Mouse (Mus musculus) layer of hippocampus, postnatal 14 days (tissue): ENCODE data around the gene Uimc1. TPM values are rescaled to one million over a fixed set of nuclear protein-coding genes. Genes with fewer than 3 reads are reported as not detected.

Experiments
- DNase-seq, 2 experiments: peaks; one replicate each; pipeline ENCODE4 v3.0.0; 2021 to 2022; ENCODE audit warnings: low spot score in 2 of 2, mixed read lengths in 1 of 2
- total RNA-seq, 2 experiments: library from RNA; stranded (reverse); gene quantifications; 2 replicates each; pipeline ENCODE4 v1.2.3; 2021

The Uimc1 gene
- total RNA-seq, 2 experiments from 2014 or later: 18.8 to 19.7 TPM

DNA sequence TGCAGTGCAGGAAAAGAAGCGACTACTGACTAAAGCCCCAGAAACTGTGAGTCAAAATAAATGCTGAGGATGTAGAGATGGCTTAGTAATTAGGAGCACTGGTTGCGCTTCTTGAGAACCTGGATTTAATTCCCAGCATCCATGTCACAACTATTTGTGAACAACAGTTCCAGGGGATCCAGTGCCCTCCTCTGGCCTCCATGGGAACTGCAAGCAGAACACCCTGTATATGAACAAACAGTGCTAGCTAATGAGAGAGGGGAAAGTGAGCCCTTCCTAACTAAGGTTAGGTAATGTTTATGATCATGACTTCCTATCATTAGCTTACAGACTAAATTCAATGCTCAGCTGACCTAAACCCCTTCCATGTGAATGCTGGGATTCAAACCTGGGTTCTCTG is 42.1 kb downstream of the Uimc1 start:
- DNase-seq: no peak

DNA sequence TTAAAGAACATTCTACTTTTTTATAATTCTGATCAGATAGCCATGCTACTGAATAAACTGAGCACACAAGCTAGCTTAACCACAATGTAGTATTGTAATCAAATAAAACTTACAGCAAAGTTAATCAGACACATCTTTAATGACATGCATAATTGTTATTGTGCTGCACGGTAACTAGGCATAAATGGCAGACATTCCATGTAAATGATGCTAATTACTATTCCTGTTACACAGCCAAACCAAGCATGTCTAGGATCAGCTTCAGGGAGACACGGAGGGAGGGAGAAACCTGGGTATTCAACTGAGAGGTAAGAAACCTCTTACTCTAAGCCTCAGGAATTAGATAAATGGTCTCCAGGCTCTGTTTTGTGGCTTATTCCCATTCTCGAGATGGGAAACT is 52.4 kb downstream of the Uimc1 start:
- DNase-seq: no peak

DNA sequence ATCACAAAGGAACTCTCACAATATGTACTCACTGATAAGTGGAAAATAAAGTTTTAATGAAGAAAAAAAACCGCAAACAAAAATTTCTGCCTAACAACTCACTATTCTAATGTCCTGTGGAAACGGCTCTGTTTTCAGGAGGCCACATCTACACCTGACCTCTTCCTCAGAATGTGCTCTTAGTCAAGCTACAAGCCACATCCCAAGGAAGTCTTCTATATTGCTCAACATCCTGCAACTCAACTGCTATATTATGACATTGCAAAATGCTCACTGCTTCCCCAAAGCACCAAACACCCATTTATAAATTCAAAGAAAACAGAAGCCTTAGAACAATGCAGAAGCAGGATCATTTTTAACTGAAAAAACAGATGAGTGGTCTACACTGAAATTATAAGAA is 60.1 kb downstream of the Uimc1 start:
- no peak for DNase-seq

DNA sequence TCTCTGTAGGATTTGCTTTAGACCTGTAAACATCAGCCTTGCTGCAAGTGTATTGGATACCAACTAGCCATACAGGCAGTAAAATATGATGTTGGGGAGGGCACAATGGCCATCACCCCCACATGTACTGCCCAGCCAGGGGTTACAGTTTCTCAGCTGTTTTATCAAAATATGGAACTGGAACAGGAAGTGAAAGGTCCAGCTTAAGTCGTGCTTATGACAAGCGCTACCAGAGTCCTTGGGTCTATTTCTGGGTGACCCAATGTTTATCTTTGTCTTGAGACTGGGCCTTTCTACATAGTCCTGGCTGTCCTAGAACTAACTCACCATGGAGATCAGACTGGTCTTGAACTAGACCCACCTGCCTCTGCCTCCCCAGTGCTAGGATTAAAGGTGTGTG is 75.9 kb downstream of the Uimc1 start:
- DNase-seq: no peak

DNA sequence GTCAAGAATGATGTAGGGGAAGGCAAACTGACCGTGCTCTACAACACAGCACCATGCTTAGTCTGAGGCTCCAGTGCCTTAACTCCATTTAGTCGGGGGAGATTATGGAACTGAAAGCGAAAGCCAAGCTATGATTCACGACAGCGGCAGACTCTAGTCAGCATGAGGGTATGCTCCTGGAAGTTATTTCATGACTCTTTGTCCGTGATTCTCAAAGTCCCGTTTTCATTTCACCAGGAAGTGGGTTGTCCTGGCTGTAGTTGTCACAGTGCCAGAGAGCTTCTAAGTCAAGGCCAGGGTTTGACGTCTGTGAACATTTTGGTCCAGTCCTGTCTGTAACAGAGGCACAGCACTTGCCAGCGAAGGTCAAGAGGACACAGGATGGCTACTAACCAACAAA is 77.4 kb downstream of the Uimc1 start:
- no peak for DNase-seq

DNA sequence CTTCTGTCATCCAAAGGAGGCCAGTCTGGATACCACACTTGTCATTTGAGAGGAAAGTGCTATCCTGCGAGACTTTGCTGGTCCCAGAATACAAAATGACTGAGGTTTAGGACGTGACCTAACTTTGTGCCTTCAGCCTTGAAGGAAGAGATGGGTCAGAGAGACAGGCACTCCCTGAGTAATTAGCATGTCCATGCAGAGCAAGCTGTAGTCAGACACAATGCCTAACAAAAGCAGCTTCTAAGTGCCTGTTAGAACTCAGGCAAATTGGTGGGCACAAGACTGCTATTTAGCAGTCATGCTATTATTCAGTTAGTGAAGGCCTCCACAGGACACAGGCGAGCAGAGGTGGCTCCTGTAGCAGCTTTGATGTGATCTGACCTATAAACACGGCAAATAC is 77.8 kb downstream of the Uimc1 start:
- no peak for DNase-seq

DNA sequence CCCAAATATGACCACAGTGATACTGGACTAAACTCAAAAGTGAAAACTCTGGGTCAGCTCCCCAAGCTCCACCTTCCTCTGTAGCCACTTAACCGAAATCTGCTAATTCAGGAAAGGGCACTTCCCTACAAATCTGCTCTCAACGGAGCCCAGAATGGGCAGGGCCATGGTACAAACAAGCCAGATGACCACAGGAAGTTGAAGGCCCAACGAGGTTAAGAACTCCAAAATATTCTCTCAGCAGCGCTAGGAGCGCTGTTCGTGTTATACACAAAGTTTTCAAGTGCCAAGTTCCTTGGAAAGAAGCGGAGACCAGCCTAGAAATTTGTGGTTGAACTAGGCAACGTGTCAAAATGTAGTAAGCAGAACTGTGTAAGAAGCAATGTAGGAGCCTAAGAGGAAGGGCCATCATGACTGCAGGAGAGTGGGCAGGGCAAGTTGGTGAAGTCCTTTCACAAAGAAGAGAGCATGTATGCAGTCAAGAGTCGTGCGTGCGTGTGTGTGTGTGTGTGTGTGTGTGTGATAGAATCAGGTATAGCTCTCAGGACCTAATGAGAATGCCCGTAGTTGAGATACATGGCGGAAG is 78.8 kb downstream of the Uimc1 start, which contains the start of gene Hk3:
Gene Hk3, minus strand, starts transcription at position 192 of the 586 bp plus-strand sequence.
- DNase-seq: no peak

DNA sequence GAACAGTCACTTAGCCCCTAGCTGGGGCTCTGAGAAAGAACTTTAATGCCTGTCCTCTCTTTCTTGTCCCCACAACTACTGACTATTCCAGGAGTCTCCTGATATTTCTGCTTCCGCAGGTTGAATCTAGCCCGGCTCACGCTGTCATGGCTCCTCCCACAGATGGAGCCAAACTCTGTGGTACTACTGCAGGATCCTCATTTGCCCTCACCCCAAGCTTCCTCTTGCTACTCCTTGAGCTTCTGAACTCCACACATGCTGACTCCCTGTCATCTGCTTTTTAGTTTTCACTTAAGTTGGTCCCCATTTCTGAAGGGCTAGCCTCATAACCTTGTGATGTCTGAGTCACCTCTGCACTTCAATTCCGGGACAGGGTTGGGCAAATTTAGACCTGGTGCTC is 80.0 kb downstream of the Uimc1 start:
- DNase-seq: no peak

DNA sequence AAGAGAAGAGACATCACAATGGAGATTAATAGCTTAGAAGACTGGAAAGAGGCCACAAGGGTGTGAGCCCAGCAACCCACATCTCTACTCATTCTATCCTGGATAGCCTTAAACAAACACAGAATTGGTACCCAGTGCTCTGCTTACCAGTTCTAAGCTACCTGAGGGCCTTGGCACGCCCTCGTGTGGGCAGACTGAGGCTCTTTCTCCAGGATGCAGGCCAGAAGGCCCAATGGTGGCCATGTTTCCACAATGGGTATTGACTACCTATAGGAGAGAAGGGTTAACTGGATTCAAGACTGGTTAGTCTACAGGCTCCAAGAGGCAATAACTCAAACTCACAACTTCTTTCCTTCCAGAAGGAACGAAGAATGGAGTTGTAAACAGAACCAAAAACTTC is 80.9 kb downstream of the Uimc1 start:
- no peak for DNase-seq

DNA sequence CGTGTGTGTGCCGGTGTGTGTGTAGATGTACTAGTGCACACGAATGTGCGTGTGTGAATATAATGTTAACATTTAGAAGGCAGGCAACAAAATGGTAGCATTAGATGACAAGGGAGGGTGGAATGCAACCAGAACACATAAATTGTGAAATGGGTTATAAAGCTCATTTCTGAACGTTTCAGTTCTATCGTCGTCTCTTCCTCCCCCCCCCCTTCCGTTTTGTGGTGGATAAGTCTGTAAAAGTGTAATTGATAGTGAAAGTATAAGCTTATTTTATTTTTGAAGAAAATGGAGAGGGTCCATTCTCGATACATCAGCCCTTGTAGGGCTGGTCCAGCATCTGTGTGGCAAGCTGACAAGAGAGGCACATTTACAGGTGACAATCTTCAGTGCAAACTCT is 81.4 kb downstream of the Uimc1 start:
- DNase-seq: no peak

DNA sequence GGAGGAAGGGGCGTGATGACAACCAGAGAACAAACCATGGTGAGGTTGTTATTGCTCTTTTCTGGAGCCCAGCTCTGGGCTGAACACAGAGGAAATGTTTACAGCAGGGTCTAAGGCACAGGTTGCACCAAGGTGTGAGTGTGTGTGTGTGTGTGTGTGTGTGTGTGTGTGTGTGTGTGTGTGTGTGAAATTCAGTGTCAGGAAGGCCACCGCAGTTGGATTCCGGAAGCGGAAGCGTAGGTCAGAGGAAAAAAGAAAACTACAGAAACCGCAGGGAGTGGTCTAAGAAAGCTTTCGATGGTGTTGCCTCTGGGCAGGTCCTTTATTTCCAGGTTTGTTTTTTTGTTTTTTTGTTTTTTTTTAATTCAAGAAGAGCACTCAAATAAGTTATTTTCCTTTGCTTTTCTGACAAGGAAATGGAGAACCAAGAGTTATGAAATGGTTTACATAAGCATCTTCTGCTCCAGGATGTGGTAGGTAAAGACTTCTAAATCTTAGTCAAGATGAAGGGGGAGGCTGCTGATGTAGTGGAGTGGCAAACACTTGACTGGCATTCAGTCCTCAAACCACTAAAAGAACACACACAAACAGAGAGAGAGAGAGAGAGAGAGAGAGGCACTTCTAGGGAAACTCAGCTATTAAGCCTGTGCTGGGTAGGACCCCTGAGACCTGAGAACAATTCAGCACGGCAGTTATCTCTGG is 82.1 kb downstream of the Uimc1 start:
- no peak for DNase-seq

DNA sequence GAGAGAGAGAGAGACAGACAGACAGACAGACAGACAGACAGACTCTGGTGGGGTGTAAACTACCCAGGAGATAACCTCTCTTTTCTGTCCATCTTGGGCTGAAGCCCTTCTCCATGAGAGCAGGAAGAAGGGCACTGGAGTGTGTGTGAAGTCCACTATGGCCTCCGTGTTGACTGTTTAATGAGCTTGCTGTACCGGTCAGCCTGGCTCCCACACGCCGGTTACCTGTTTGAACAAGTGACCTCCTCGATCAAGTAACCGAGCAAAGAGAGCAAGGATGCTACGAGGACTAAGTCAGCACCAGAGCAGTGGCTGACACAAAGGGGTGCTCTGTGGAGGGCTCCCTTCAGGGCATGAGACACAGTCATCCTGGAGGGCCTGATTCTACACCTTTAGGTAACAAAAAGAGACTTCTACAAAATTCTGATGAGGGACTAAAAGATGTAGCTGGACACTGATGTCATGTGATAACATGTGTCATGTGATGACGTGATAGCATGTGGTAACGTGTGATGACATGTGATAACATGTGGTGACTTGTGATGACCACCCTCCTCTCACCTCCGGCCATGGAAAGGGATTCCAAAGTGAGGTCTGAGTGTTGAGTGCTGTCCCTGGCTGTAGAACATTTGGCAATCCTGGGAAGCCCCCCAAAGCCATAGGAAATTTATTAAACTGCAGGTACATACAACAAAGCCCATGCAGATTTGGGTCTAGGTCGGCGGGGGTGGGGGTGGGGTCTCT is 82.8 kb downstream of the Uimc1 start:
- DNase-seq: no peak

DNA sequence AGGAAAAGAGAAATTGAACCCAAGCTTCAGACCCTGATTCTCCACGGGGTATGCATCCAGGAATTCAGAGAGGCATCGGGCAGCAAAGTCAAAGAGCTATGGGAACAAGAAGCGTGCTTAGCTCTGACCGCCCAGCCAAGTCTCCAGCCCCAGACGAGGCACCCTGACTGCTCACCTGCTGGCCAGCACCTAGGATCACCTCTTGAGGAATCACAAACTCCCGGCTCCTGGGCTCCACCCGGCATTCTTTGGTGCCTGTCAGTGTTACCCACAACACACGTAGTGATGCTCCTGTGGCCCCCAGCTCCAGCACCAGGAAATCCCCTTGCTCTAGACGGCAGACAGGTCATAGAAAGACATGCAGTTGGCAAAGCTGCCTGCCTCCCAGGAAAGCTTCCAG is 85.6 kb downstream of the Uimc1 start:
- no peak for DNase-seq

DNA sequence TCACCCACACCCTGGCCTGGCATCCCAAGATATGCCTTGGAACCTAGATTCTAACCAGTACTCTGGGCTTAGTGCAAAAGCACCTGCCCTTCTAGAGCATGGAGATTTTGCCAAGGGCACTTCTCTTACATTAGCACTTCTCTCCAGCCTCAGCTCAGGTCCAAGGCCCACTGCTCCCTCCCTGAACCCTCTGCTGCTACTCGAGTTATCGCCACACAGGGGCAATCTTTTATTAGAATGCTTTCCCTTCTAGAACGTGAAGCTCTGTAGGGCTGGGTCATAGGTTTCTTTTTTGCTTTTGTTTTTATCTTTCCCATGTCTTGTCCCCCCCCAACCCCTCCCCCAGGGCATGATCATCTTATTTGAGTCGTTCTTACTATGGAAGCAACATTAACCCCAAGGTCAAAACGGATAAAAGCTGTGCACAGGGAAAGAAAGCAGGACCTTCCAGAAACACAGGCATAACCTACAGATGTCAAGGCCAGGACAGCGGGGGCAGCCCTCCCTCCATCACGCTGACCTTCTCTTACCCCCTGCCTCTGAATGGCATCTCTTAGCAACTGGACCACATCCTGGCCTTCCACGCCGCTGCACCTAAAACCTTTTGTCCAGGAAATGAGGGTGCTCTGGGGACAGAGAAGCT is 86.3 kb downstream of the Uimc1 start:
- DNase-seq: no peak

DNA sequence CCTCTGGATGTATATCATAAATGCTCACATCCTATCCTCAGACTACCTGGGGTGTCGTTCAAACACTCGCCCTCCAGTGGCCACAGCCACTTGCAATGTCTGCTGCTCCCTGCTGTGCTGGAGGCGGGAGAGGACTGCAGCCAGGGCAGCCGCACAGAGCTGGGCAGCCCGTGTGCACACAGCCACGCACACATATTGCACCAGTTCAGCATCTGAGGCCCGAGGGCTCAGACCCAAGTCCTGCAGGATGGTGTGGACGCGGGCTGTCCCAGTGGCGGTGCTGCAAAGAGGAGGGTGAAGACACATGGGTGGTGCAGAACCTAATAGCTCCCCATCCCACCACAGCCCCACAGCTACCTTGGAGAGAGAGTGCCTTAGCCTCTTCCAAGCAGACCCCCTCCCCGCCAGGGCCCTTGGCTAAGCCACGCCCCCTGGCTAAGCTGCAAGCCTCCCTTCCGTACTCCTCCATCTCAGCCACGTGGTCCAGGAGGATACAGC is 88.1 kb downstream of the Uimc1 start:
- no peak for DNase-seq

DNA sequence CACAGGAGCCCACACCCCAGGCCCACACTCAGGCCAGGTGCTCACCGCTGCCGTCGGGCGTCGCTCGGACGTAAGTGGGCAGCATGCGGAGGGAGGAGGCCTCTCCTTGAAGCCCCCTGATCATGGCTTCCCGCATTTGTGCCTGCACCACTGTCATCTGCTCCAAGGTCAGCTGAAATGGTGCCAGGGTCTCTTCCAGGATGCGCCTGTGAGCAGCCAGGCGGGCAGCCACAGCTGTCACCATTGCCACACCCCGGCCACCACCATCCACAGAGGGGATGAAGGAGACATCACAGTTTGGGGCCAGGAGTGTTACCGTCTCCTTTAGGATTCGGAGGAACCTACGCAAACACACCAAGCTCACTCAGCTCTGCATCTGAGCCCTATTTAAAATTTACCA is 89.0 kb downstream of the Uimc1 start:
- no peak for DNase-seq

DNA sequence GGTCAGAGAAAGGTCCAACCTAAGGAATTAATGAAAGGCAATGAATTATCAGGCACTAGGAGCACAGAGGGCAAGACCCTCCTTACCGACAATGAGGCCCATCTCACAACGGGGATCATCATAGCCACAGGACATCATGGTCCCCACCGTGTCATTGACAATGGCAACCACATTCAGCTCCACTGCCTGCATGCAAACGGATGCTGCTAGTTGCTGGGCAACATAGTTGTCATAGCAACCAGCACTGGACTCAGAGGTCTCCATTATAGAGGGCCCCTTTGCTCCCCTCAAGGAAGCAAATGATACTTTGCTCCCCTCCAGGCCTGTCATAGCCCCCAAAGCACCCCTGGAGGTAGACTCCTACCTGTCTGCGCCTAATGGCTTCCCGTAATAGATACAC is 91.5 kb downstream of the Uimc1 start:
- DNase-seq: no peak

DNA sequence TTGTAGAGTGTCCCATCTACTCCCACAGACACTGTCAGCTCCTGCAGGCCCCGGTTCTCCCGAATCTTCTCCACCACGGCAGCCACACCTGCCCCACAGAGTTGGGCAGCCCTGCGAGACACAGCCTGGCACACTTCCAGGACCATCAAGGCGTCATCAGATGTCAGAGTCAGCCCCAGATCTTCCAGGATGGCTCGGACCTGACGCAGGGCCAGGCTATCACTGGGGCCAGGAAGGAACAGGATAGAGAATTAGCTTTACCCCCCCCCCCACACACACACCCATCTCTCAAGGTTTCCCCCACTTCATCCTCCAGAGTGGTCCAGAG is 93.7 kb downstream of the Uimc1 start:
- no peak for DNase-seq

DNA sequence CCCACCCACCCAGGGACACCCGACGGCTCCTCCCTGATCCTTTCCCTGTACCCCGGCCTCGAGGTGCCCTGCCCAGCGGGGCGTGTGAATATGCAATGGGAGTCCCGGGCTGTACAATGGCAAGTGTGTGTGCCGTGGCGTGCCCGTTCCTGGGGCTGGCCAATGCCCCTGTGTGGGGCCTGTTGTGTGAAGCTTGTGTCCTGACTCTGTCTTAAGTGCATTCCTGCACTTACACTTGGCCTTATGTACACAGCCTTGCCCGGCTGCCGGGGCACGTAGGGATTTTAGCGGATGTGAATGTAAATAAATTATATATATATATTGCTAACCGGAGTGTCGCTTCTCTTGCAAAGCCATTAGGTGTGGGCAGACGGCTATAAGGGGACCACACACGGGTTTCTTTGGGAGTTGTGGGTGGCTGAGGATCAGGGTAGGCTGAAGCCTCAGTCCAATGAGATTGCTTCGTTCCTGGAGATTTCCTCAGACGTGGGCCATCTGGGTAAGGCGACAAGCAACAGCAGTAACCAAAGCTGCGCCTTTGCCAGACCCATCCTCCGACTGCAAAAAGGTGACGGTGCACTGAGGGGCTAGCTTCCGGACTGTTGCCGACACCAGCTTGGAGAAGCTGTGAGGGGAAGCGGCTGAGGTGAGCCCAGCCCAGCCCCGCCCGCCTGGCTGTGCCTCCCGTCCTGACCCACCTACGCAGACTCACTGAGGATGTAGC is 94.2 kb downstream of the Uimc1 start:
- no peak for DNase-seq

DNA sequence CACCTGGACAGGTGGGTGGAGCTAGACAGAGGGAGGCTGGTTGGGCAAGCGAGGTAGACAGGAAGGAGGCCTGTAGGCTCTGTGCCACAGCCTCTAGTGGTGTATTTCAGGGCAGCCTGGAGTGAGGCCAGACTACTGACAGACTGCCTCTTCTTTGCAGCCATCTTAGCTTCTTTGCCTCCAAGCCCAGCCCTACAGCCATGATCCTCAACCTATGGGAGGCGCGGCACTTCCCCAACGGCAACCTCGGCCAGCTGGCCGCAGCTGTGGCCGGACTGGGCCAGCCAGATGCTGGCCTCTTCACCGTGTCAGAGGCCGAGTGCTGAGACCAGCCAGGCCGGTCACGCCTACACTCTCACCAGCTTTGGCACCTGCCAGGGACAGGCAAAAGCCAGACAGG is 95.5 kb downstream of the Uimc1 start:
- no peak for DNase-seq

DNA sequence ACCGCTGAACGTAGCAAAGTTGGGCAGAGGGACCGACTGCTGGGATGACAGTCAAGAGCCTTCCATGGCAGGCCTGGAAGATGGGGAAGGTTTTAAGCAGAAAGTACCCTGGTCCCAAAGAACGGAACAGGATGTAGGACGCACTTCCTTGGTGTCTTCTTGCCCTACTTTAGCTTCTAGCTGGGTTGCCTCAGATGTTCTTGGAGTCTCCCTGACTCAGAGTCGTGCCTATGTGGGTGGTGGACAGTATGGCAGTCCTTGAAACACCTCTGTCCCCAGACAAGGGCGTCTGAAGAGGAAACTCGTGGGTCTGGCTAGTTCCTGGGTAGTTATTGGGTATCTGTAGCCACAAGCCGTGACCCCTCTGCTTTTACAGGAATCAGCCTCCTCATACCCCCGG is 98.0 kb downstream of the Uimc1 start:
- DNase-seq: no peak
